Mouse (Mus musculus): ENCODE results near the gene Ctnna3.

DNA sequence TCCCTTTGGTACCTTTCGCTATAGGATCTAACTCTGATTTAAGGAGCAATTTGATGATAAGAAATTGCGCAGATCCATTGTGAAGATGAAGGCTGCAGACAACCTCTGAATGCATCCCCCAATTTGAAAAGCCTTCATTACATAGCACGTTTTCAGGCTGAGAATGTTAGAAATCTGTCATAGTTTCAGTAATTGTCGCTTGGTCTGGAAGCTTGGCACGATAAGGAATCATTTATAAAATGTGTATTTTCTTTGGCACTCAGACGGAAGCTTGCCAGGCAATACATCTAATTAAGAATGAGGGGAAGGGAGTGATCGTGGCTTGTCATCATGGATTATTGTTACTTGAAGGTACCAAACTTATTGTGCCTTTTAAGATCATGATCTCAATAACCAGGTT is 1511.1 kb downstream of the Ctnna3 start:
- TF ChIP-seq POLR2A (IDR thresholded peaks at IDR 0.05; ENCODE audit: borderline replicate concordance, control insufficient read depth, low read depth, low read length), result no peak
- no peak for TF ChIP-seq CTCF (IDR thresholded peaks at IDR 0.05; ENCODE audit: control insufficient read depth, insufficient read depth, low read length)

Data from bone marrow, adult 2 months (tissue).